Mouse (Mus musculus): ENCODE results near the gene Rnf225.

GRCm38 (mm10) chr7:12954896-12955295, 27.7 kb downstream of the Rnf225 start:
- TF ChIP-seq CTCF (IDR thresholded peaks at IDR 0.05; ENCODE audit: low read depth) (peak; percentile 53), EP300 (IDR thresholded peaks at IDR 0.05; ENCODE audit: low read depth) (no peak)
